Mouse (Mus musculus) lung, embryonic 14.5 days (tissue): ENCODE results near the gene Tjp3. TPM values are rescaled to one million over a fixed set of nuclear protein-coding genes. Genes with fewer than 3 reads are reported as not detected.

Source experiments
- ATAC-seq: fragments of 200-750 bp; cut with Nextera tagmentation; 2 replicates; pipeline ENCODE4 v1.8.0; 2017; ENCODE audit warnings: mild to moderate bottlenecking, moderate TSS enrichment, moderate library complexity; ENCODE audit not compliant: insufficient read depth
- DNase-seq: peaks from one replicate; pipeline ENCODE4 v3.0.0-alpha.2; 2015
- H3K27ac ChIP-seq: fragments of 300-500 bp; sonication (generic); 2 replicates; pipeline ENCODE4 v1.5.1; 2014; ENCODE audit warnings: low read depth, mild to moderate bottlenecking, moderate library complexity
- H3K27me3 ChIP-seq: fragments of 300-500 bp; sonication (generic); 2 replicates; pipeline ENCODE4 v1.6.1; 2014; ENCODE audit warnings: low read length, control low read depth; ENCODE audit not compliant: insufficient read depth
- H3K36me3 ChIP-seq: fragments of 300-500 bp; sonication (generic); 2 replicates; pipeline ENCODE4 v1.6.1; 2014; ENCODE audit warnings: control low read depth; ENCODE audit not compliant: insufficient read depth
- H3K4me1 ChIP-seq: fragments of 300-500 bp; sonication (generic); 2 replicates; pipeline ENCODE4 v1.6.1; 2014; ENCODE audit warnings: antibody characterized with exemption, control low read depth; ENCODE audit not compliant: insufficient read depth
- H3K4me2 ChIP-seq: fragments of 300-500 bp; sonication (generic); 2 replicates; pipeline ENCODE4 v1.6.1; 2014; ENCODE audit warnings: mild to moderate bottlenecking
- H3K4me3 ChIP-seq: fragments of 300-500 bp; sonication (generic); 2 replicates; pipeline ENCODE4 v1.5.1; 2014; ENCODE audit warnings: low read depth, low read length
- H3K9ac ChIP-seq: fragments of 300-500 bp; sonication (generic); 2 replicates; pipeline ENCODE4 v1.6.1; 2014
- H3K9me3 ChIP-seq: fragments of 300-500 bp; sonication (generic); 2 replicates; pipeline ENCODE4 v1.6.1; 2016; ENCODE audit warnings: low read depth, low read length, control low read depth
- CTCF ChIP-seq: IDR thresholded peaks from 2 replicates; pipeline ENCODE4 v1.5.1; 2016; ENCODE audit warnings: antibody characterized with exemption, low read depth
- WGBS: fragments of 180-500 bp; shearing (Covaris S2); extraction: QIAGEN DNeasy Blood & Tissue Kit; methylation state at CpG from one replicate; pipeline ENCODE4 v1.1.7; 2014; 5-methylcytosine and 5-hydroxymethylcytosine counted together
- polyA plus RNA-seq: library from polyadenylated mRNA; unstranded; fragments of >200 nt; fragmentation: Nextera tagmentation; extraction: Ambion mirVana; gene quantifications from 2 replicates; pipeline ENCODE4 v1.2.1, GENCODE M21; 2014

Gene Tjp3
- polyA plus RNA-seq, 1 experiment from 2014 or later: 17.2 TPM

DNA sequence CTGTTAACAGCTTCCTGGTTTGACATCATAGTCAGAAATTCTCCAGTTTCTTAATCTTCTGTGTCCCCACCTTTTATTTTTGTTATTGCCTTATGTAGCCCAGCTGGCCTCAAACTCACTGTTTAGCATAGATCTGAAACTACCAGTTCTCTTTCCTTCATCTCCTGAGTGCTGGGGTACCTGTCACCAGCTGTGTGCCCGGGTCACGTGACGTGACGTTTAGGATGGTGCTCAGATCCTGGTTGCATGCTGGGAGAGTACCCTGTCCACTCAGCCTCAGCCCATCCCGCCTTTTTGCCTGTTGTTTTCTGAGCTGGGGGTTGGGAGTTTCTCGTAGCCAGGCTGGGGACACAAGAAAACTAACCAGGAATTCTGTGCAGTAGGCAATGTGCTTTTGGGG, 5.9 kb upstream of the Tjp3 start:
- H3K4me3 ChIP-seq: no peak overlapping the region
- H3K4me2 ChIP-seq: no peak overlapping the region
- H3K4me1 ChIP-seq: peaks cover 12% of the 10 kb centered on the region
- DNase-seq (no peak), ATAC-seq (no peak)
- 0 out of 2 replicates have a peak overlapping the region, but pooled peaks have one; percentile 59 for H3K27ac ChIP-seq
- H3K27me3 ChIP-seq: no peaks in the 10 kb centered on the region
- peaks cover 5% of the 10 kb centered on the region; the same call in 1 of the 2 replicates for H3K36me3 ChIP-seq
- H3K9me3 ChIP-seq: no peaks in the 10 kb centered on the region
- 76% methylated on average over 6 of the region's 6 CpGs for WGBS
- TF ChIP-seq CTCF: no peak
- H3K9ac ChIP-seq: no peak overlapping the region

DNA sequence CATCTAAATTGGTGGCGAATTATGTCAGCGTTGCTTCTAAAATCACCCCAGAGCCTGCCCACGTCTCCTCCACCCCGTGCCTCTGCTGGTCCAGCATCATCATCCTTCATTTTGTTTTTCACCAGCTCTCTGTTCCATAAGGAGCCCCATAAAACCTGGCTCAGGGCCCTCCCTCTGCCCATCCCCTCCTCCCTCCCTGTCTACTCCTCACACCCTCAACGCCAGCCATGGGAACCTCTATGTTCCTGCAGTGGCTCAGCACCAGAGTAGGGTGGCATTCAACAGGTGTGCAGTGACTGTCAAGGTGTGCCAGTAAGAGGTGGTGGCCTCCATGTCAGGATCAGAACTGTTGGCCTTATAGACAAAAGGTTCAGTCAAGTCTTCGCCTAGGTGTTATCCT, 3.8 kb upstream of the Tjp3 start:
- H3K4me1 ChIP-seq: peaks cover 14% of the 10 kb centered on the region

GRCm38 (mm10) chr10:81294442-81294841, 3.1 kb upstream of the Tjp3 start:
- no peaks in the 10 kb centered on the region for H3K9me3 ChIP-seq

More for the DNA sequence above, 3.8 kb upstream of the Tjp3 start:
- H3K9me3 ChIP-seq: no peaks in the 10 kb centered on the region
- peak overlapping the region; percentile 98; the same call in 1 of the 2 replicates for H3K4me2 ChIP-seq
- H3K27me3 ChIP-seq: peaks cover 11% of the 10 kb centered on the region; the same call in 1 of the 2 replicates
- peaks cover 5% of the 10 kb centered on the region; the same call in 1 of the 2 replicates for H3K36me3 ChIP-seq
- H3K9ac ChIP-seq: no peak overlapping the region
- DNase-seq (no peak), ATAC-seq (no peak)
- TF ChIP-seq CTCF: no peak
- H3K27ac ChIP-seq: no peak overlapping the region
- no peak overlapping the region for H3K4me3 ChIP-seq
- WGBS: 80% methylated on average over 6 of the region's 6 CpGs

GRCm38 (mm10) chr10:81293334-81294030, 2.1 kb upstream of the Tjp3 start:
- Histone ChIP-seq H3K27ac (peak overlapping the region; percentile 87; the same call in 1 of the 2 replicates), H3K27me3 (peaks cover 13% of the 10 kb centered on the region; the same call in 1 of the 2 replicates), H3K4me3 (peak overlapping the region; percentile 69), H3K4me2 (peak overlapping the region; percentile 98), H3K9ac (peak overlapping the region; percentile 74), H3K36me3 (peaks cover 5% of the 10 kb centered on the region; the same call in 1 of the 2 replicates), H3K4me1 (peaks cover 14% of the 10 kb centered on the region), H3K9me3 (no peaks in the 10 kb centered on the region)
- WGBS: 1% methylated on average over 25 of the region's 25 CpGs
- TF ChIP-seq CTCF: no peak
- no peak for DNase-seq
- no peak for ATAC-seq

More at GRCm38 (mm10) chr10:81294442-81294841, 3.1 kb upstream of the Tjp3 start:
- Histone ChIP-seq H3K27me3 (peaks cover 13% of the 10 kb centered on the region; the same call in 1 of the 2 replicates), H3K4me2 (peak overlapping the region; percentile 98), H3K4me1 (peaks cover 14% of the 10 kb centered on the region), H3K36me3 (peaks cover 5% of the 10 kb centered on the region; the same call in 1 of the 2 replicates), H3K4me3 (peak overlapping the region; percentile 69), H3K9ac (peak overlapping the region; percentile 74), H3K27ac (no peak overlapping the region)
- DNase-seq: no peak
- no peak for ATAC-seq
- TF ChIP-seq CTCF: no peak
- WGBS: 52% methylated on average over 8 of the region's 8 CpGs

- DNase-seq: peak; percentile 100
- peaks cover 5% of the 10 kb centered on the region; the same call in 1 of the 2 replicates for H3K36me3 ChIP-seq
- peaks cover 13% of the 10 kb centered on the region; the same call in 1 of the 2 replicates for H3K27me3 ChIP-seq
- peak; percentile 93 for ATAC-seq
- WGBS: under 1% methylated on average over 80 of the region's 80 CpGs
- peaks cover 14% of the 10 kb centered on the region for H3K4me1 ChIP-seq
- H3K27ac ChIP-seq: peak within 1 kb of the TSS; percentile 87
- TF ChIP-seq CTCF: peak; percentile 89
- peak within 1 kb of the TSS; percentile 69 for H3K4me3 ChIP-seq
- H3K4me2 ChIP-seq: peak within 1 kb of the TSS; percentile 98
- H3K9me3 ChIP-seq: no peaks in the 10 kb centered on the region
- H3K9ac ChIP-seq: peak within 1 kb of the TSS; percentile 74
Measured at GRCm38 (mm10) chr10:81292554-81293333, 1.4 kb upstream of the Tjp3 start, which contains the start of gene Pip5k1c. Gene Pip5k1c, plus strand, starts transcription at chr10:81292963.

DNA sequence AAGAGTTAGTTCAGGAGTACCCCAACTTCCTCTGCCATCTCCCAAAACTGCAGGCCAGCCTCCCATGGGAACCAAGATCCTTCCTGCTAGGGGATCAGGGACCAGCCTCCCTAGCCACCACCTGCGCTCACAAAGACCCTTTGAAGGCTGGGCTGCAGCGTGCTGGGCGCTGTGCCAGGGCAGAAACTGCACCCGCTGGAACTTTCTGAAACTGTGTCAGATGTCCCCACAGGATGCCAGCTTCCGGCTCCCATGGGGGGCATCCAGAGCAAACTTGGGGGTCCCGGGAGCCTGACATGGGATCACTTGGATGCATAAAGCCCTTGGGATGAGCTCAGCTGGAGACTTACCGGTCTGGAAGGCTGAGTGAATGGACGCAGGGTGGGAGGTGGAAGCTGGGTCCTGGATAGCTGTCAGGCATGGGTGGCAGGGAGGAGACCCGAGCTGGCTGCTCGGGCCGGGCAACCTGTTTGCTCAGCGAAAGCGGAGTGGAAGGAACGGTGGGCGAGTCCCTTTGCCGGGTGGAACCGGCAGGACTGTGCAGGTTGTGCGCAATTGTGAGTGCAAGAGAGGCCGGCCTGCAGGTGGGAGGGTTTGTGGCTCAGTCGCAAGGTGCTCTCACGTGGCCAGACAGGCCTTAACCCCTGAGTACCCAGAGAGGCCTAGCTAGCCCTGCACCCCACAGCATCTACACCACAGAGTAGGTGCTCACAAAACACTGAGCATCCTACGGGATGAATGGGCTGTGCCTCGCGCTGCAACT, 502 bp downstream of the Tjp3 start:
- WGBS: 12% methylated on average over 24 of the region's 24 CpGs
- H3K4me1 ChIP-seq: peaks cover 14% of the 10 kb centered on the region
- H3K4me3 ChIP-seq: peak overlapping the region; percentile 27
- TF ChIP-seq CTCF: no peak
- ATAC-seq (no peak), DNase-seq (peak; percentile 63)
- peak overlapping the region; percentile 16; the same call in 1 of the 2 replicates for H3K9ac ChIP-seq
- H3K9me3 ChIP-seq: no peaks in the 10 kb centered on the region
- peaks cover 13% of the 10 kb centered on the region; the same call in 1 of the 2 replicates for H3K27me3 ChIP-seq
- H3K36me3 ChIP-seq: peaks cover 5% of the 10 kb centered on the region; the same call in 1 of the 2 replicates
- peak overlapping the region; percentile 65 for H3K27ac ChIP-seq
- H3K4me2 ChIP-seq: peak overlapping the region; percentile 53
